Mouse (Mus musculus): ENCODE measurements at regions not wholly inside any gene's neighbourhood (a gene's known extent, or its start where the extent isn't known, plus 50 kb on each side); places are given as distances from the start of the nearest gene placed in this dataset.
A peak's percentile ranks its signal among the peaks of the same experiment; 100 is the strongest.

GRCm38 (mm10) chr17:88173354-88174032, 108.4 kb upstream of the Fbxo11 start:
- DNase-seq (ENCODE audit: inconsistent ontology term): no peak

- no peak for DNase-seq (ENCODE audit: inconsistent ontology term)
Observed at GRCm38 (mm10) chr17:88174242-88174679, 109.2 kb upstream of the Fbxo11 start.

GRCm38 (mm10) chr17:88175951-88176623, 111.0 kb upstream of the Fbxo11 start:
- DNase-seq (ENCODE audit: inconsistent ontology term): no peak

- no peak for DNase-seq (ENCODE audit: inconsistent ontology term)
Observed at GRCm38 (mm10) chr17:88190735-88191134, 125.6 kb upstream of the Fbxo11 start.

GRCm38 (mm10) chr17:88191444-88191843, 126.4 kb upstream of the Fbxo11 start:
- no peak for DNase-seq (ENCODE audit: inconsistent ontology term)

GRCm38 (mm10) chr17:88191930-88192807, 127.1 kb upstream of the Fbxo11 start:
- no peak for DNase-seq (ENCODE audit: inconsistent ontology term)

- DNase-seq (ENCODE audit: inconsistent ontology term): no peak
Observed at GRCm38 (mm10) chr17:88194693-88195092, 129.6 kb upstream of the Fbxo11 start.

- peak; percentile 90 for DNase-seq (ENCODE audit: inconsistent ontology term)
Observed at GRCm38 (mm10) chr17:88195303-88195702, 130.2 kb upstream of the Fbxo11 start.

- DNase-seq (ENCODE audit: inconsistent ontology term): peak; percentile 4
Observed at GRCm38 (mm10) chr17:88195893-88196292, 130.8 kb upstream of the Fbxo11 start.

GRCm38 (mm10) chr17:88196322-88196721, 131.2 kb upstream of the Fbxo11 start:
- no peak for DNase-seq (ENCODE audit: inconsistent ontology term)

GRCm38 (mm10) chr17:88197381-88197780, 132.3 kb upstream of the Fbxo11 start:
- DNase-seq (ENCODE audit: inconsistent ontology term): peak; percentile 29

GRCm38 (mm10) chr17:88201249-88201970, 136.3 kb upstream of the Fbxo11 start:
- DNase-seq (ENCODE audit: inconsistent ontology term): no peak

GRCm38 (mm10) chr17:88202214-88202613, 137.1 kb upstream of the Fbxo11 start:
- no peak for DNase-seq (ENCODE audit: inconsistent ontology term)

- no peak for DNase-seq (ENCODE audit: inconsistent ontology term)
Observed at GRCm38 (mm10) chr17:88209565-88209964, 144.5 kb upstream of the Fbxo11 start.

- no peak for DNase-seq (ENCODE audit: inconsistent ontology term)
Observed at GRCm38 (mm10) chr17:88212121-88212520, 147.0 kb upstream of the Fbxo11 start.

- no peak for DNase-seq (ENCODE audit: inconsistent ontology term)
Observed at GRCm38 (mm10) chr17:88214746-88215145, 149.7 kb upstream of the Fbxo11 start.

GRCm38 (mm10) chr17:88222379-88222955, 157.4 kb upstream of the Fbxo11 start:
- no peak for DNase-seq (ENCODE audit: inconsistent ontology term)

- no peak for DNase-seq (ENCODE audit: inconsistent ontology term)
Observed at GRCm38 (mm10) chr17:88240476-88240875, 175.4 kb upstream of the Fbxo11 start.

- no peak for DNase-seq (ENCODE audit: inconsistent ontology term)
Observed at GRCm38 (mm10) chr17:88248625-88249024, 183.5 kb upstream of the Fbxo11 start.

- DNase-seq (ENCODE audit: inconsistent ontology term): peak; percentile 48
Observed at GRCm38 (mm10) chr17:88251949-88252521, 186.9 kb upstream of the Fbxo11 start.
